Mouse (Mus musculus): ENCODE measurements around the gene Ccdc63.

GRCm38 (mm10) chr5:122131076-122132051, 9.3 kb downstream of the Ccdc63 start:
- TF ChIP-seq TAL1 (IDR thresholded peaks at IDR 0.05; ENCODE audit: low read length), result no peak
- TF ChIP-seq GATA1 (IDR thresholded peaks at IDR 0.05; ENCODE audit: low read length), result no peak
